Mouse (Mus musculus) kidney, adult 2 months (tissue): ENCODE measurements around the gene Atp8a1.

ENCODE experiments used
- CTCF ChIP-seq: fragments of 200-500 bp; conservative IDR thresholded peaks from 2 replicates; pipeline ENCODE4 v1.5.1; 2011; ENCODE audit warnings: low read depth, mild to moderate bottlenecking, control low read depth, low read length, moderate library complexity, mixed read lengths; ENCODE audit not compliant: insufficient read depth, insufficient read length
- POLR2A ChIP-seq: fragments of 200-500 bp; IDR thresholded peaks from one replicate; pipeline ENCODE4 v1.6.1; 2011; ENCODE audit warnings: low read depth, low read length, control low read depth

DNA sequence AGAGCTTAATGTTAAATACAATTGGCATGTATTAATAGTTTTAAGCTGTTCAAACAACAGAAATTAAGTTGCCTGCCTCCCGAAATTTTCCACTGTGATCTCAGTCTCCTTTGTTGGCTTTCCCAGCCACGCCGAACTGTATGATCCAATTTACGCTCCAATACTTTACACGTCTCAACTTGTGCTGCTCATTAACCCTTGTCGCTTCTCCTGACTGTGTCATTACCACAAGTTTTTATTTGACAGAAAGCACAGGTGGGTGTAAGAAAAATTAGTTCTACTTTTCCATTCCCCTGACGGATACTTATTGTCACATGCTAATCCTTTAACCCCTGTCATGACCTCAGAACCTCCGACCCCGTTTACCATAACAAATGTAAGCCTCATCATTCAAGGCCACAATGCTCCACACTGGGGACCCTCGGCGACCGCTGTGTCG is 190.4 kb downstream of the Atp8a1 start:
- TF ChIP-seq CTCF (no peak), POLR2A (no peak)
